Mouse (Mus musculus): ENCODE results near the gene Ptprn2. TPM values are rescaled to one million over a fixed set of nuclear protein-coding genes. Genes with fewer than 3 reads are reported as not detected.

Ptprn2 gene
- polyA plus RNA-seq, 1 experiment = 0.37 TPM

GRCm38 (mm10) chr12:117053851-117054769 lies 568.6 kb downstream of the Ptprn2 start:
- Histone ChIP-seq H3K9me3 (replicated peaks; ENCODE audit: control insufficient read depth, insufficient read depth, low read length, poor library complexity, severe bottlenecking) (no peaks in the 10 kb centered on the region), H3K27me3 (ENCODE audit: control insufficient read depth, insufficient read depth, low read length, poor library complexity, severe bottlenecking) (no peaks in the 10 kb centered on the region), H3K4me1 (ENCODE audit: control insufficient read depth, insufficient read depth, low read length) (no peaks in the 10 kb centered on the region), H3K4me3 (ENCODE audit: low read depth, low read length) (no peak overlapping the region), H3K27ac (ENCODE audit: insufficient read depth, low read length) (no peak overlapping the region), H3K9ac (ENCODE audit: low read depth, poor library complexity, severe bottlenecking) (no peak overlapping the region), H3K36me3 (ENCODE audit: control insufficient read depth, insufficient read depth, low read length, poor library complexity, severe bottlenecking) (no peaks in the 10 kb centered on the region)
- no peak for TF ChIP-seq EP300 (IDR thresholded peaks at IDR 0.05; ENCODE audit: insufficient read depth, low read depth, low read length)
- TF ChIP-seq POLR2A (IDR thresholded peaks at IDR 0.05; ENCODE audit: insufficient read depth, low read length) = no peak
- TF ChIP-seq CTCF (IDR thresholded peaks at IDR 0.05; ENCODE audit: low read depth, low read length) = no peak

GRCm38 (mm10) chr12:117054925-117055570 lies 569.5 kb downstream of the Ptprn2 start:
- Histone ChIP-seq H3K36me3 (ENCODE audit: control insufficient read depth, insufficient read depth, low read length, poor library complexity, severe bottlenecking) (no peaks in the 10 kb centered on the region), H3K27me3 (ENCODE audit: control insufficient read depth, insufficient read depth, low read length, poor library complexity, severe bottlenecking) (no peaks in the 10 kb centered on the region), H3K4me1 (ENCODE audit: control insufficient read depth, insufficient read depth, low read length) (no peaks in the 10 kb centered on the region)

GRCm38 (mm10) chr12:117058184-117058958 lies 572.9 kb downstream of the Ptprn2 start:
- TF ChIP-seq EP300 (IDR thresholded peaks at IDR 0.05; ENCODE audit: insufficient read depth, low read depth, low read length) (no peak), POLR2A (IDR thresholded peaks at IDR 0.05; ENCODE audit: insufficient read depth, low read length) (no peak), CTCF (IDR thresholded peaks at IDR 0.05; ENCODE audit: low read depth, low read length) (no peak)
- H3K4me3 ChIP-seq (ENCODE audit: low read depth, low read length) = no peak overlapping the region
- H3K4me1 ChIP-seq (ENCODE audit: control insufficient read depth, insufficient read depth, low read length) = no peaks in the 10 kb centered on the region
- no peak overlapping the region for H3K9ac ChIP-seq (ENCODE audit: low read depth, poor library complexity, severe bottlenecking)
- H3K27ac ChIP-seq (ENCODE audit: insufficient read depth, low read length) = no peak overlapping the region
- no peaks in the 10 kb centered on the region for H3K36me3 ChIP-seq (ENCODE audit: control insufficient read depth, insufficient read depth, low read length, poor library complexity, severe bottlenecking)
- H3K27me3 ChIP-seq (ENCODE audit: control insufficient read depth, insufficient read depth, low read length, poor library complexity, severe bottlenecking) = no peaks in the 10 kb centered on the region; the same call in 1 of the 2 replicates
- no peaks in the 10 kb centered on the region for H3K9me3 ChIP-seq (replicated peaks; ENCODE audit: control insufficient read depth, insufficient read depth, low read length, poor library complexity, severe bottlenecking)

More at GRCm38 (mm10) chr12:117054925-117055570, 569.5 kb downstream of the Ptprn2 start:
- H3K9ac ChIP-seq (ENCODE audit: low read depth, poor library complexity, severe bottlenecking) = no peak overlapping the region
- no peak for TF ChIP-seq POLR2A (IDR thresholded peaks at IDR 0.05; ENCODE audit: insufficient read depth, low read length)
- H3K4me3 ChIP-seq (ENCODE audit: low read depth, low read length) = no peak overlapping the region
- H3K9me3 ChIP-seq (replicated peaks; ENCODE audit: control insufficient read depth, insufficient read depth, low read length, poor library complexity, severe bottlenecking) = no peaks in the 10 kb centered on the region
- no peak overlapping the region for H3K27ac ChIP-seq (ENCODE audit: insufficient read depth, low read length)

- H3K27ac ChIP-seq (ENCODE audit: insufficient read depth, low read length) = no peak overlapping the region
- H3K9ac ChIP-seq (ENCODE audit: low read depth, poor library complexity, severe bottlenecking) = no peak overlapping the region
- H3K9me3 ChIP-seq (replicated peaks; ENCODE audit: control insufficient read depth, insufficient read depth, low read length, poor library complexity, severe bottlenecking) = no peaks in the 10 kb centered on the region
- H3K4me3 ChIP-seq (ENCODE audit: low read depth, low read length) = no peak overlapping the region
- no peaks in the 10 kb centered on the region for H3K36me3 ChIP-seq (ENCODE audit: control insufficient read depth, insufficient read depth, low read length, poor library complexity, severe bottlenecking)
- TF ChIP-seq CTCF (IDR thresholded peaks at IDR 0.05; ENCODE audit: low read depth, low read length) (no peak), EP300 (IDR thresholded peaks at IDR 0.05; ENCODE audit: insufficient read depth, low read depth, low read length) (no peak), POLR2A (IDR thresholded peaks at IDR 0.05; ENCODE audit: insufficient read depth, low read length) (no peak)
- H3K27me3 ChIP-seq (ENCODE audit: control insufficient read depth, insufficient read depth, low read length, poor library complexity, severe bottlenecking) = no peaks in the 10 kb centered on the region; the same call in 1 of the 2 replicates
- H3K4me1 ChIP-seq (ENCODE audit: control insufficient read depth, insufficient read depth, low read length) = no peaks in the 10 kb centered on the region
Measured at GRCm38 (mm10) chr12:117058975-117059374, 573.5 kb downstream of the Ptprn2 start.

GRCm38 (mm10) chr12:117077664-117078063 lies 592.1 kb downstream of the Ptprn2 start:
- Histone ChIP-seq H3K4me3 (ENCODE audit: low read depth, low read length) (no peak overlapping the region), H3K4me1 (ENCODE audit: control insufficient read depth, insufficient read depth, low read length) (no peaks in the 10 kb centered on the region), H3K9me3 (replicated peaks; ENCODE audit: control insufficient read depth, insufficient read depth, low read length, poor library complexity, severe bottlenecking) (no peaks in the 10 kb centered on the region), H3K27ac (ENCODE audit: insufficient read depth, low read length) (no peak overlapping the region), H3K36me3 (ENCODE audit: control insufficient read depth, insufficient read depth, low read length, poor library complexity, severe bottlenecking) (no peaks in the 10 kb centered on the region), H3K27me3 (ENCODE audit: control insufficient read depth, insufficient read depth, low read length, poor library complexity, severe bottlenecking) (no peaks in the 10 kb centered on the region), H3K9ac (ENCODE audit: low read depth, poor library complexity, severe bottlenecking) (no peak overlapping the region)
- TF ChIP-seq EP300 (IDR thresholded peaks at IDR 0.05; ENCODE audit: insufficient read depth, low read depth, low read length) = no peak
- no peak for TF ChIP-seq CTCF (IDR thresholded peaks at IDR 0.05; ENCODE audit: low read depth, low read length)
- no peak for TF ChIP-seq POLR2A (IDR thresholded peaks at IDR 0.05; ENCODE audit: insufficient read depth, low read length)

Measured in ES-Bruce4 (cell line).